Mouse (Mus musculus) intestine, embryonic 14.5 days (tissue): ENCODE measurements around the gene Nfatc2. TPM values are rescaled to one million over a fixed set of nuclear protein-coding genes. Genes with fewer than 3 reads are reported as not detected.

Experiments used
- ATAC-seq: fragments of 200-750 bp; cut with Nextera tagmentation; replicated peaks from 2 replicates; pipeline ENCODE4 v1.8.0; 2017; ENCODE audit warnings: low read depth, moderate number of reproducible peaks, moderate TSS enrichment, moderate library complexity; ENCODE audit not compliant: low FRiP score, low TSS enrichment
- DNase-seq: peaks from one replicate; pipeline ENCODE4 v3.0.0-alpha.2; 2018; ENCODE audit warnings: low spot score
- H3K27ac ChIP-seq: fragments of 300-500 bp; sonication (generic); 2 replicates; pipeline ENCODE4 v1.5.1; 2014; ENCODE audit warnings: low read depth, mild to moderate bottlenecking, control low read depth
- H3K27me3 ChIP-seq: fragments of 300-500 bp; sonication (generic); replicated peaks from 2 replicates; pipeline ENCODE4 v1.6.1; 2014; ENCODE audit warnings: low read length, control low read depth; ENCODE audit not compliant: control insufficient read depth, insufficient read depth
- H3K36me3 ChIP-seq: fragments of 300-500 bp; sonication (generic); 2 replicates; pipeline ENCODE4 v1.6.1; 2014; ENCODE audit warnings: low read length, control low read depth; ENCODE audit not compliant: control insufficient read depth, insufficient read depth
- H3K4me1 ChIP-seq: fragments of 300-500 bp; sonication (generic); replicated peaks from 2 replicates; pipeline ENCODE4 v1.6.1; 2014; ENCODE audit warnings: low read length, control low read depth, mixed read lengths; ENCODE audit not compliant: control insufficient read depth, insufficient read depth
- H3K4me2 ChIP-seq: fragments of 300-500 bp; sonication (generic); 2 replicates; pipeline ENCODE4 v1.6.1; 2014; ENCODE audit warnings: low read length
- H3K4me3 ChIP-seq: fragments of 300-500 bp; sonication (generic); 2 replicates; pipeline ENCODE4 v1.5.1; 2014; ENCODE audit warnings: low read depth, low read length, control low read depth, mixed read lengths
- H3K9ac ChIP-seq: fragments of 300-500 bp; sonication (generic); 2 replicates; pipeline ENCODE4 v1.6.1; 2014; ENCODE audit warnings: mild to moderate bottlenecking, low read length
- H3K9me3 ChIP-seq: fragments of 300-500 bp; sonication (generic); 2 replicates; pipeline ENCODE4 v1.6.1; 2016; ENCODE audit warnings: low read length, control low read depth; ENCODE audit not compliant: control insufficient read depth
- WGBS: fragments of 180-500 bp; shearing (Covaris S2); extraction: QIAGEN DNeasy Blood & Tissue Kit; methylation state at CpG from one replicate; pipeline ENCODE4 v1.1.7; 2014; 5-methylcytosine and 5-hydroxymethylcytosine counted together
- polyA plus RNA-seq: library from polyadenylated mRNA; unstranded; fragments of >200 nt; fragmentation: Nextera tagmentation; extraction: Ambion mirVana; gene quantifications from 2 replicates; pipeline ENCODE4 v1.2.1, GENCODE M21; 2014

Nfatc2 gene
- polyA plus RNA-seq, 1 experiment from 2014 or later = 2.3 TPM

DNA sequence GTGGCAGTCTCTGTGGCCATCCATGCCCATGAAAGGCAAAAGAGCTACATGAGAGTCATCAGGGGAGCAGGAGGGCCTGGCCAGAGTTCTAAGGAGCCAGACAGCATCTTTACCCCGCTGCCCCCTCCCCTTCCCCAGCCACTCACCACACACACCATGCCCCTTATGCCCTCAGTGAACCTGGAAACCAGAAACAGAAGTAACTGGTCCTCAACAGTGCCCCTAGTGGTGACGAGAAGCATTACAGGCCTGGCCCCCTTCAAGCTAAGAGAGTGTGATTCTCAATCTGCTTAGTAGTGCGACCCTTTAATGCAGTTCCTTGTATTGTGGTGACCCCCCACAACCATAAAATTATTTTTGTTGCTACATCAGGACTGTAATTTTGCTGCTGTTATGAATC lies 150.5 kb downstream of the Nfatc2 start:
- Histone ChIP-seq H3K4me1 (peaks cover 15% of the 10 kb centered on the region), H3K9ac (no peak overlapping the region), H3K27ac (no peak overlapping the region), H3K27me3 (no peaks in the 10 kb centered on the region), H3K36me3 (no peaks in the 10 kb centered on the region), H3K4me2 (no peak overlapping the region), H3K9me3 (no peaks in the 10 kb centered on the region), H3K4me3 (no peak overlapping the region)
- 10% methylated on average over 3 of the region's 3 CpGs for WGBS
- peak; percentile 74 for DNase-seq
- no peak for ATAC-seq

DNA sequence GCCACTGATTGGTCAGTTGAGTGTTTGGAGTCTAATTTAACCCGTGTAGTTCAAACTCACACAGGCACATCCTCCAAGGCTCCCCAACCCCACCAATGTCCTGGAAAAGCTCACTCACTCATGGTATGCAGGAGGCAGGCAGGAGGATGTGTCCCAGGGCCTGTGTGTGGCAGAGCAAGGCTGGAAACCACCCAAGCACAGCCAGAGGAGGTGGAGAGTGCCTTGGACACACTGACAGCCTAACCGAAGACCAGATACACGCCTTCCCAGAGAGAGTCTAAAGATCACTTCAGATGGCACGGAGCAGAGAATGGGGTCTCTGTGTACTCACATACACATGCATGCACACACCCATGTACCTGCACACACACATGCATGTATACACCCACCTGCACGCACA lies 153.4 kb downstream of the Nfatc2 start:
- Histone ChIP-seq H3K9me3 (no peaks in the 10 kb centered on the region), H3K36me3 (no peaks in the 10 kb centered on the region), H3K4me1 (peaks cover 15% of the 10 kb centered on the region), H3K4me3 (no peak overlapping the region), H3K27ac (no peak overlapping the region; the same call in 1 of the 2 replicates), H3K9ac (no peak overlapping the region), H3K4me2 (no peak overlapping the region), H3K27me3 (no peaks in the 10 kb centered on the region)
- 0 out of 2 replicates have a peak, but pooled peaks have one; percentile 21 for ATAC-seq
- no peak for DNase-seq
- WGBS = 37% methylated on average over 5 of the region's 5 CpGs

DNA sequence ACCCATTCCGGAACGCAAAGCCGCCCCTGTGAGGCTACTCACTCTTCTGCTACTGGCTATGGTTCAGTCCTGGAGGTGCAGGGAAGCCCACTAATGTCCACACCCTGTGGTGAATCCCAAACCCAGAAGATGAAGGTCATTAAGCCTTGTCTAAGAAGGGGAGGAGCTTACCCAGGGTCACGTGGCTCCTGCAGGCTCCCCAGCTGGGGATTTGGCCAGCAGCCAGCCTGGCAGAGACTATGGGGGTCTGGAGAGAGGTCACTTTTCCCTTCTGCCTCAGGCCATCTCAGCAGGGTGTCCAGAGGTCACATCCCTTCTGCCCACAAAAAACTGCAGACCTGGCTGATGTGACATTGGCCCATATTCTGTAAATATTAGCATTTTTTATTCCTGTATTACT lies 153.9 kb downstream of the Nfatc2 start:
- WGBS = 23% methylated on average over 4 of the region's 4 CpGs
- Histone ChIP-seq H3K27ac (no peak overlapping the region; the same call in 1 of the 2 replicates), H3K4me1 (peaks cover 15% of the 10 kb centered on the region), H3K4me3 (no peak overlapping the region), H3K36me3 (no peaks in the 10 kb centered on the region), H3K9me3 (no peaks in the 10 kb centered on the region), H3K27me3 (no peaks in the 10 kb centered on the region), H3K9ac (no peak overlapping the region), H3K4me2 (no peak overlapping the region)
- ATAC-seq = no peak
- peak; percentile 69 for DNase-seq

DNA sequence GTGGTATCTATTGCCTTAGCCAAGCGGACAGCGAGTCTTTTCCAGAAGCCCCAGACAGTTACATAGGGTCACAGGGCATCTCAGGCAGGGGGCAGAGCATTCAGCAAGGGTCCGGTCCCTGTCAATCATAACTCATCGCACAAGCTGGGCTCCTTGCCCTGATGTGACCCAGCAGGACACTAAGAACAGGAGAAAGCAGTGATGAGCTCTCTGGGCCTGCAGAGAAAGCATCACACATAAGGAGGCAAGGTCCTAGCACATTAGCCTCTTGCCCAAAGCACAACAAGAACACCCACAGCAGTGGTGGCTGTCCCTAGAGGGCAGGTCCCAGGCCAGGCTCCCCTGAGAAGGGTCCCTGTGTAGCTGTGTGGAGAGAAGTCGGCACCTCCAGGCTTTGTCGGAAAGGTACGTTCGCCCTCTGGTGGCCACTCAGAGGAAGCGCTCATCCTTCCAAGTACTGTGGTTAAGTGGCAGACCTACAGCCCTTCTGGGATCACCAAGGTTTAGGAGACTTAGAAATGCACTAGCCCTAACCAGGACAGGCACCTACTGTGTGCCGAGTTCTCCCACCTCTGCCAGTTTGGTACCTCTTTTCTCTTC lies 156.1 kb downstream of the Nfatc2 start:
- WGBS = 35% methylated on average over 10 of the region's 10 CpGs
- peaks cover 15% of the 10 kb centered on the region for H3K4me1 ChIP-seq
- ATAC-seq = peak; percentile 50
- peaks cover 6% of the 10 kb centered on the region; the same call in 1 of the 2 replicates for H3K9me3 ChIP-seq
- H3K27ac ChIP-seq = no peak overlapping the region
- H3K36me3 ChIP-seq = no peaks in the 10 kb centered on the region
- H3K27me3 ChIP-seq = no peaks in the 10 kb centered on the region
- peak; percentile 78 for DNase-seq
- H3K4me3 ChIP-seq = no peak overlapping the region
- H3K4me2 ChIP-seq = no peak overlapping the region
- no peak overlapping the region for H3K9ac ChIP-seq

DNA sequence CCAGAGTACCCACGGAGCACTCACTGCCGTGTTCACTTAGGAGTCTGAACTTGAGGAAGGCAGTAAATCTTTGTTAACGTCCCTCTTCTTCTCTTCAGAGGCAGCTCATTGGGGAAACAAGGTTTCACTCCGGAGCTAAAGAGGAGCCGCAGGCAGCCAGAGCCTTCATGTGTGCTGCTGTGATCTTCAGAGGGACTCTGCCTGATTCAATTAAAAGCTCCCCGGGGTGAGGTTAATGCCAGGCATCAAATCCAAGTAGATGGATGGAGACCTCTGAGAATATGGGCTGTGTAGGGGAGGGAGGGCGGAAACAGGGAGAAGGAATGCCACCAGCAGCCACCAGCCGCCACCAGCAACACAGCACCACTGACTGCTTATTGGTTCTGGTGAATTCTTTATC lies 157.3 kb downstream of the Nfatc2 start:
- H3K27me3 ChIP-seq = no peaks in the 10 kb centered on the region
- 33% methylated on average over 8 of the region's 8 CpGs for WGBS

DNA sequence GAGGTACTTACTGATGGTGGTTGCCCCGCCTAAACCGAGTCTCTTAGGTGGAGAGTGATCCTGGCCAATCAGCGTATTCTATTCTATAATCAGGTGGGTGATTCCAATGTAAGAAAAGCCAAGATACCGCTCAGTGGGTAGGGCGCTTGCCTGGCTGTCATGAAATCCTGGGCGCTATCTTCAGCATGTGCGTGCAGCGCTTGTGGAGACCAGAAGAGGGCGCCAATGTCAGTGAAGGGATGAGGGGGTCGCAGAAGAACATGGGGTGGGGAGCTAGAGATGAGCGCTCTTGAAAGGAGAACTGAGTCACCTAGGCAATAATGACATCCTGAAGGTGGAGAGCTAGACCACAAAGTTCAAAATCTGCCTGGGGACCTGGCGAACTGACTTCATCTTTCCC lies 160.0 kb downstream of the Nfatc2 start:
- 93% methylated on average over 12 of the region's 12 CpGs for WGBS
- Histone ChIP-seq H3K36me3 (no peaks in the 10 kb centered on the region), H3K27ac (no peak overlapping the region), H3K9ac (no peak overlapping the region), H3K9me3 (peaks cover 9% of the 10 kb centered on the region; the same call in 1 of the 2 replicates), H3K4me2 (no peak overlapping the region), H3K27me3 (no peaks in the 10 kb centered on the region), H3K4me1 (peaks cover 15% of the 10 kb centered on the region), H3K4me3 (no peak overlapping the region)
- DNase-seq = no peak
- ATAC-seq = no peak

More for the DNA sequence above, 157.3 kb downstream of the Nfatc2 start:
- Histone ChIP-seq H3K27ac (no peak overlapping the region), H3K4me3 (no peak overlapping the region), H3K4me1 (peaks cover 21% of the 10 kb centered on the region), H3K4me2 (no peak overlapping the region), H3K9me3 (peaks cover 9% of the 10 kb centered on the region; the same call in 1 of the 2 replicates), H3K9ac (no peak overlapping the region), H3K36me3 (no peaks in the 10 kb centered on the region)
- no peak for ATAC-seq
- no peak for DNase-seq

DNA sequence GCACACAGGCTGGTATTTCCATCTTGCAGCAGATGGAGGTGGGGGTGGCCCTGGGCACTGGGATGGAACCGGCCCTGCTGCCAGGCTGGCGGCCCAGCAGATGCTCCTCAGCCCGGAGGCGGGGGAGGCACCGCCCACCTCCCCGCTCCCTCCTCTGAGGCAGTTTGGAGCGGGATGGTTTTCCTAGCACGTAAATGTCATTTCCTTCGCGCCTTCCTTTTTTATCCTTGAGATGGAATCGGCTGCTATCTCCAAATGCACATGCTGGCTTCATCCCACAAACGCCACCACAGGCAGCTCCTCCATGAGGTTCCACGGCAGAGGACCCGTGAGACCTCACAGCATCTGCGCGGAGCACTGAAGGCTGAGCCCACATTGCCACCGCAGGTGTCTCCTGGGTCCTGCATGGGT lies 160.5 kb downstream of the Nfatc2 start:
- DNase-seq = no peak
- H3K4me3 ChIP-seq = no peak overlapping the region
- no peak overlapping the region for H3K4me2 ChIP-seq
- no peak overlapping the region for H3K9ac ChIP-seq
- H3K9me3 ChIP-seq = peaks cover 9% of the 10 kb centered on the region; the same call in 1 of the 2 replicates
- no peak for ATAC-seq
- 89% methylated on average over 17 of the region's 17 CpGs for WGBS
- no peaks in the 10 kb centered on the region for H3K27me3 ChIP-seq
- H3K4me1 ChIP-seq = peaks cover 15% of the 10 kb centered on the region
- no peaks in the 10 kb centered on the region for H3K36me3 ChIP-seq
- no peak overlapping the region for H3K27ac ChIP-seq

DNA sequence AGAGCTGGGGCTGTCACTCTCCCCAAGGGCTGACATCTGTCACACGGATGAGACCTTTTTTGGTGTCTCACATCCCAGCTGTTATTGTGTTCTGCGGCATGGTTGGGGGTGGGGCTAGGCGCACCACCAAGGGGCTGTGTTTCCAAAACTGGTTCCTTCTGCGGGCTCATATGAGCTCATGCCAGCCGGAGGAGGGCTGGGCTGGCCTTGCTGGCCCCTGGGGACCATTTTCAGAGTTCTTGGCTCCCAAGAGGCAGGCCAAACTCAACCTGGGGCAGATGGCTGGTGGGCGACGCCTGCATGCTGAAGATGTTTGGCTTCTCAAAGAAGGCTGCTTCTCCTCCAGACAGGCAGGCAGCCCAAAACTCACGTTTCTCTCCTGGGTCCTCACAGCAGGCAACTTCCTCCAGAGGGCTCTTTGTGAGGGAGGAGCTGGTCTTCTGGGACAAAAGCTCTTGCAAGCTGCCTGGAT lies 162.4 kb downstream of the Nfatc2 start:
- Histone ChIP-seq H3K27ac (no peak overlapping the region), H3K27me3 (no peaks in the 10 kb centered on the region), H3K9ac (no peak overlapping the region), H3K4me3 (no peak overlapping the region), H3K36me3 (no peaks in the 10 kb centered on the region), H3K9me3 (peaks cover 9% of the 10 kb centered on the region; the same call in 1 of the 2 replicates), H3K4me2 (no peak overlapping the region), H3K4me1 (peaks cover 20% of the 10 kb centered on the region)
- WGBS = 48% methylated on average over 8 of the region's 8 CpGs
- DNase-seq (no peak), ATAC-seq (no peak)

DNA sequence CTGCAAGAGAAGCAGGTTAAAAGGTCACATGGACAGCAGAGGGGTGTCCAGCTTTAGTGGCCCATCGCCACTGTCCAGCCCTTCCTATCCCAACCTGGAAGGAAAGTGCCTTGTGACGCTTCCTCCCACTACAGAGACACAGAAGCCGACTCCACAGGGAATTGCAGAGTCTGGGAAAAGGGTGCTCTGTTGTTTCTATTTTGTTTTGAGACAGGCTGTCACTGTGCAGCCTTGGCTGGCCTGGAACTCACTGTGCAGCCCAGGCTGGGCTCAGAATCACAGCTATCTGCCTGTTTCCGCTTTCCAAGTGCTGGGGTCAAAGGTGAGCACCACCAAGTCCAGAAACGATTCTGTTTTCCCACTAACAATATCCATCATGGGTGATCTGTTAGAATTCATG lies 167.3 kb downstream of the Nfatc2 start:
- Histone ChIP-seq H3K9ac (no peak overlapping the region), H3K4me2 (no peak overlapping the region), H3K36me3 (no peaks in the 10 kb centered on the region), H3K4me3 (no peak overlapping the region), H3K4me1 (peaks cover 21% of the 10 kb centered on the region), H3K27me3 (no peaks in the 10 kb centered on the region), H3K27ac (peak overlapping the region; percentile 22; the same call in 1 of the 2 replicates), H3K9me3 (0 out of 2 replicates have a peak, but pooled peaks cover 5% of the 10 kb centered on the region)
- ATAC-seq = no peak
- 40% methylated on average over 5 of the region's 5 CpGs for WGBS
- DNase-seq = no peak
